Mouse (Mus musculus): ENCODE measurements around the gene Ebf3.

The Ebf3 gene

DNA sequence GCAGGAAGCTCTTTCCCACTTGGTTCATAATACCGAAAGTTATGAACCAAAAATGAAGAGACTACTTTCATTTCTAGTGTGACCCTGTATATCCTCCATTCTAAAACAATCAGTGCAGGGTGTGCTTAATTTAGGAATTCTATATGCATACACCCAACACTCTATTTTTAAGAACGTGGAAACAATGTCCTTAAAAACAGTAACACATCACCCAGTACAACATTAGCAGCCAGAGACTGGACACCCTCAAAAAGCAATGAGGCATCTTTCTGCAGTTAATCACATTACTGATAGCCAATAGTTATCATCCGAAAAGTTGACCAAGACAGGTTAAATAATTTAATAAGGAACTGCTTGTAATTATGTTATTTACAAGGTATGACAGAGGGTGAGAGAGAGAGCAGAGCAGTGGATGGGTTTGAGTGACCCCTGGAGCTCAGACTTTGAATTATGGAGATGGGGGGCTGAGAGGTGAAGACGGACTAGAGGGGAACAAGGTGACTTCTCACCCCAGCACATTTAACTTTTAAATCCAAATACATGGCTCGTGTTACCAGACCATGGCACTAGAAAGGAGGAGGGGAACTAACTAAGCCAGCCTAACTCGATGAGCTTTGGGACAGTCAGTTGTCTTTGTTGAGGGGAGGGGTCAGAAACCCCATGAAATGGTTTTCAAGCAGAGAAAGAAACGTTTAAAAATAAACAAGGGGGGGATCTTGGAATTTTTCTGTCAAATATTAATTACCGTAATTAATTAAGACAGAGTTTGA, 2.7 kb downstream of the Ebf3 start:
- peak; percentile 37 for DNase-seq

DNA sequence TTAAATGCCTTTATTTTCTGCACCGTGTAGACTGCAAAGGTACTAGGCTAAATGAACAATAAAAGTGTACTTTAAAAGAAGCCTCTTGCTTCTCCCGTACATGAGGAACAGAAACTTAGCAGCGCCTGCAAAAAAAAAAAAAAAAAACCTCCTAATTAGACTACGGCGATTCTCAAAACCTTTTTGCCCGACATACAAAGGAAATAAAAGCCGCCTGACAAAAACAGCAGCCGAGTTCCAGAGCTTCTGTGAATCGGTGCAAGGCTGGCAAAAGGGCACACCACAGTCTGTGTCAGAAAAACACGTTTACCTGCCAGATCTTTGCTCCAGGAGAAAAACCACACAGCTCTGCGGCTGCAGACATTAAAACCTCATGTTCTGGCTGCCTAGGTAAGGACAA, 3.4 kb downstream of the Ebf3 start:
- peak; percentile 53 for DNase-seq

DNA sequence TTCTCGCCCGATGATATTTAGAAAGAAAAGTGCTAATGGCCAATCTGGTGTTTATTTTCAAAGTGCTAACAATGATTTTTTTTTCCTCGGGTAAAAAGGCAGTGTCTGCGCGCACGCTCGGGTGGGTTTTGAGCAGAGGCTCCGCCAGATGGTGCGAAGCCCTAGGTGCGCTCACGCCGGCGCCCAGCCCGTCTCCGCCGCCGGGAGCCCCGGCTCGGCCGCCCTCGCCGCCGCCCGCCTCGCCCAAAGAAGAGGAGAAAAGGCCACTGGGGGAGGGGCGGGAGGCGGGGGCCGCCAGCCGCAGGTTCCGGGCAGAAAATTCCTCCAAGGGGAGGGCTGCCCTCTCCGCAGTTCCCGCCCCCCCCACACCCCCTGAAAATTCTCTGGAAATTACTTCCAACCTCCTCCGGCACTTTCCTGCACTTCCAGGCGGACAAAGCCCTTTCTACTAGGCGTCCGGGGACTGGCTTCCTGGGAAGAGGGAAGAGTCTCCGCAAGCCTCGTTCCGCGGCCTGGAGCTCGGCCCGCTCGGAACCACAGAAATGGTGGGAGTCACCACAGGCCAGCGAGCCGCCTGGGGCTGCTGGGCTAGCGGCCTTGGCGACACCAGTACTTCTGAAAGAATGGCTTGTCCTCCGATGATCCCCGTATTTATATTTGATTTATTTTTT, 4.0 kb downstream of the Ebf3 start:
- peak; percentile 80 for DNase-seq

DNA sequence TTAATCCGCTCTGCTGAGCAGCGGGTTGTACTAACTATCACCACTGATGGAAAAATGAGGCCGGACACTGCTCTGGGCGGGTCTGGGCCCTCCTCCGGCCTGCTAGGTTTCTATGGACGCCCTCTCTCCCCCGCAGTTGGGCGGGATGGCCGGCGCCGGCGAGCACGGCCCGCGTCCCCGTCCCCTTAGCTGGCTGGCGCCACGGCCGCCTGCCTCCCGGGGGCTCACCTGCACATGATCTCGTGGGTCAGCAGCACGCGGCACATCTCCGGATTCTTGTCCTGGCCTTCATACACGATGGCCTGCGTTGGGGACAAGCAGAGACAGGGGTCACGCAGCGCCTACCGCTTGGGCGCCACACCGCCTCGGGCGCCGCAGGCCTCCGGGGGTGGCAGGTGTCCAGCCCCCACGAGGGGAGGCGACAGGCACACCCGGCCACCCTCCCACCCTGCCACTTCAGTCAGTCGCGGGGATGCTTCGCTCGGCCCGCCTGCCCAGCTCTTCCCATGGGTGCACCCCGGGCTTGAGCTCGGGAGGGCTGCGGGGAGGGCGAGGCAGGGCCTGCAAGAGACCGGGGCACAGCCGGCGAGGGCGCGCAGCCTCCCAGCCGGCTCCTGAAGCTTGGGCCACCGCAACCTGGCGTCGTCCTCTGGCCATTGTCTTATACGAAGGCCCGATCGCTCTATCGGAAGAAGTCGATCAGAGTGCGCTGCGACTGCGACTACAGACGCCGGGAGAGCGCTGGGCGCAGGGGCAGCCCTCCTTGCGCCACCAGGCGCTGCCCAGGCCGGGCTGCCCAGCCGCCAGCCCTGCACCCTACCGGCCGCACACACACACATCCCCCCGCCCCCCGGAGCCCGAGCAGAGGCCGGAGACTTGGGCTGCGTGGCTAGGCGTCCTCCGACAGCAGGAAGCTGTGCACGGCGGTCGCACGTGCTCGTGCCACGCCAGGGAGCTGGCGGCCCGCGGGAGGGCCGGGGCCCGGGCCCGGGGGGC, 4.9 kb downstream of the Ebf3 start:
- peak; percentile 72 for DNase-seq

DNA sequence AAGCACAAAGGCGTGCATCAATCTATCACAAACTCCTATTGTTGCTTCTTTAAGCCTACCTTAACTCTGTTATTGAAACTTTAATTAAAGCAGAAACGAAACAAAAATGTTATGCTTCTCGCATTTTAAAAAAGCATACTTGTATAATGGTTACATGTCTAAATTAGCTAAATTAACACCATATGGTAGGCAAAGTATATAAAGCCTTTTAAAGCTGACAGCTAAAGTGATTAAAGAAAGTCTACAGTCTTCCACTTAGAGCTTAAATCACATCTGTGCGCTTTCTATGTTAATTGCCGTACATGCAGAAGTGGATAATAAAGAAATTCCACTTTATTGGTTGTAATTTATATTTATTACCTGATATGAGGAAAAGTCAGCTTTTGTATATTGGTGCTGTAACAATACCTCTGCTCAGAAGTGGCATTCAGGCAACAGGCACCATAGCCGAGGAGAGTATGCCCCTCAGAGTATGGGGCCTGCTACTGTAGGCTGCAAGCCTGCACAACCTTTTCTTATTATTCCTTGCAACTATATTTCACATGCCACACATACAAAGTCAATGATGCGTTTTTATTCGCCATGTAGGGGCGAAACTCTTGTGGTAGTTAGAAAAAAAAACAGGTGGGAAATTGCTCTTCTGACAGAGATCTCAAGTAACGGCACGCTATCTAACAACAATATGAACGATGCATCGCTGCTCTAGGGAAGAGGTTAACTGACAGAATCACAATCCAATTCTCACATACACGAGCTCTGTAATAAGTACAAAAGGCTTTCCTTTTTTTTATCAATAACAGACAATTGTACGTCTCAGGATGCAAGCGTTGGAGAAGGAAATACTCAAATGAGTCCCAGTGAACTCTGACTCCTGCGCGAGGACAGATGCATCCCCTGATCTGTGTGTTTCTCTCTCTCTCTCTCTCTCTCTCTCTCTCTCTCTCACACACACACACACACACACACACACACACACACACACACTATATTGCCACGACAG, 5.9 kb downstream of the Ebf3 start:
- DNase-seq = peak; percentile 71

DNA sequence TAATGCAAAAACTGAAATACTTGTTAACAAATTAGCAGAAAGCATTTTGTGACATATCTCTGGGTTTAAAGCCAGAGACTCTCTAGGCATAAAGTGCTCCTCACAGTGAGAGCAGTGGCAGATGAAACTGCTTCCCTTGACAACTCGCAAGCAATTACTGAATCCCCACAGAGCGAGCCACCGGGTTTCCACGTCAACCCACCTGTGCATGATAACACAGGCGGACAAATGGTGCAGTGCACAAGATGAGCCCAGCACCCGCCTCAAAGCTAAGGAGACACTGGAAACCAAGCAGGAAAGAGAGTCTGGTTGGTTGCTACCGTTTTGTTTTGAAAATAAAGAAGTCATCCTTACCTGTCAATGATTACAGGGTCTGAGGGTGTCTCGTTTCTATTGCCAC, 7.1 kb downstream of the Ebf3 start:
- DNase-seq = peak; percentile 29

DNA sequence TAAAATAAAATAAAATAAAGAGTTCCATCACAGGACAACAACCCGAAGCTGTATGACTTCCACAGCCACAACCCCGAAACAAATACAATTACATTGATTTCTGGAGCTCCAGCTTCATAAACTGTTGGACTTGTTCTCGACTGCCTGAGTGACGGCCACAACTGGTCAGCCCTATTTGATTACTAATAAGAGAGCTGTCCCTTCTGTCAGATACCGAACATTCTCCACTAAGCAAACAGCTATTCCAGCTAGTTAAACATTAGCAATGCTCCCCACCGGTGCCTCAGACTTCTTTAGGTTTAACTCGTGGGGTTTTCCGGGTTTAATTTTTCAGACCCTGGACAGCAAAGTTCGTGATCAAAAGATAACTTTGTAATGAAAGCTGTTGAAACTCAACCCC, 8.1 kb downstream of the Ebf3 start:
- peak; percentile 41 for DNase-seq

DNA sequence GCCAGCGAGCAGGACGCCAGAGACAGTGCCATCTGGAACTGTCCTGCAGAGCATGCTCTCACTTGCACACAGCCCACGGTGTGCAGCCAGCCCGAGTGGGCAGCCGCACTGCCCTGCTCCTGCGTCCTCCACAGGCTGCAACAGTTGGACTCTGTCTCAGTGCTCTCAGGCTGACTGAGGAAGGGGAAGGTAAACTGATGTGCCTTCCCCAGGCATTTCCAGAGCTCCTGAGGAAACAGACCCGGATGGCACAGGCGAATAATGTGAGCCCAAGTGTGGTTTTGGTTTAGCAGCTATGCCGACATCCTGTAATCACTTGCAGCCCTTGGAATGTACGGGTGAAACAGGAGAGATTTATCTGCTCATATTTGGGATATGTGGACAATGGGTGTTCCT, 10.5 kb downstream of the Ebf3 start:
- peak; percentile 73 for DNase-seq

DNA sequence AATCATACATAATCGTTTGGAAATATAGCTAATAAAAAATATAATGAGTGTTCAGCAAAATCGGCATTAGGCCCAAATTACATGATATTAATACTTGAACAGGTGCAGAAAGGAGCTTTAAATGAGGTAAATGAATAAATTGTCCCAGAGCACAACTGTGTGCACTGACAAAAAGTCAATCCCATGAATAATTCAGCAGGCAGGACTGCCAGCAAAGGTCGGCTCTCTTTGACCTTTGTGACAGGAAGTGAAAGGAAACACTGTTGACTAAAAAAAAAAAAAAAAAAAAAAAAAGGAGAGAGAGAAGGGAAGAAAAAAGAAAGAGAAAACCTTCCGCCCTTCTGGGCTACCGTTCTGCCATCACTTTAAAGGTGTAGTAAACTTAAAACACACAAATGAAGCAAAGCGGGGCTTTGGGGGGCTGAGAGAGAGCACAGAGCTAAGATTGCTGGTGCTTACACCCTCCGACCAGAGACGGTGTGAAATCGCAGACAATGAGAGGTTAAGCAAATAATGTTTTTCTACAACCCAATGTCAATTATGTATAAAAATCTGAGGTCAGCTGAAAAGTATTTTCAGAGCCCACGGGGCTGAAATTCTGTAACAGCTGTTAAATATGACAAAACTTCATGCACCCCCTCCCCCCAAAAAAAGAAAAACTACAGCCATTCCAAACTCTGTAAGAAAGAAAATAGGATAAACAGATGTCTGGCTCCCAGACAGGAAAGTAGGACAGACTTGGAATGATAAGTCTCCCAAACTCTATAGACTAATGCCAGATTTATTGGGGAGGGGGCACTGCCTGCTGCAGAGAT, 11.1 kb downstream of the Ebf3 start:
- peak; percentile 72 for DNase-seq

DNA sequence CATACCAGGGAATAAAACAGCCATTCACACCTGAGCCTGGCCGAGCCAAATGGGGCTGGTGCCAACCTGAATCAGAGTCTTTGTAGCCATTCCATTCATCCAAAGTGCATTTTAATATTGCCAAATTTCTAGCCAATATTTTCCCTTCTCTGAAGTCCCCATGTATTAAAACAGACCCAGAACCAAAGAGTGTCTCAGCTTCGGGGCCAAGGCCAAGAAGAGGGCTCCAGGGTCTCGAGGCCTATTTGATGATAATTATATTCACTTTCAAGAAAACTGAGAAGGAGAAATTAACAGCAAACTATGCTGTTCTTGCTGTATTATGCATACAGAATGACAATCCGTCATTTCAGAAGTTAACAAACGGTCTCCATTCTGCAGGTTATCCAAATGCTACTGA, 12.1 kb downstream of the Ebf3 start:
- no peak for DNase-seq

DNA sequence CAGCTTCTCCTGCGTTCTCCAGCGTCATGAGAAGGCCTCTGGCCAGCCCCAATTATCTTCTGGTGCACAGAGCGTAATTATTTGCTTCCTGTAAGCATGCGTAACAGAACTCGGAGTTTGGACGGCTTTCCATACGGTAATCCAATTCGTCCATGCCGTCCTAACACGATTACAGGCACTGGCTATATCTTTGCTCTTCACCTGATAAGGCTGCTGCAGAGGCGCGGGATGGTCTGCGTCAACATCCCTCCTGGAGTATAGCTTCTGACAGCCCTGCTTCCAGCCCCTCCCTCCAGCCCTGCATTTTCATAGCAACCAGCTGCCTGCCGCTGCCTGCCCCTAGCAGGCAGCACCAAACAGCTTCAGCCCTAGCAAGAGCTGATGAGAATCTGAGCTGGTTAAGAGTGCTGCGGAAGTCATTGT, 12.9 kb downstream of the Ebf3 start:
- DNase-seq = peak; percentile 76

DNA sequence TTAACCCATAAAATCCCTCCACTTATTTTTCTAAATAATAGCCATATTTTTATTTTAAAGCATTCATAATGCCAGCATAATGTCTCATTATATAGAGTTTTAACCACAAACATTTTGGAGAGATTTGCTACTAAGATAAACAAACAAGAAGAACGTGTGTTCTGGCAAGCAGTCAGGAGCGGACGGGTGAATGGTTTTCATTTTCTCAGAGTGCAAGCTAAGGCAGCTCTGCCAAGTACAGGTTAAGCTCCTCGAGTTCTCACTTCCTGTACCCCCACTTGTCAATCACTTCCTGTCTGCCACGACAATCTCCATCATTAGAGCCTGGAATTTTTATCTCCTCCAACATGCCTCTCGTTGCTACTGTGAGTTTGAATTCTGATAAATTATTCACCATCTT, 13.4 kb downstream of the Ebf3 start:
- DNase-seq = no peak

DNA sequence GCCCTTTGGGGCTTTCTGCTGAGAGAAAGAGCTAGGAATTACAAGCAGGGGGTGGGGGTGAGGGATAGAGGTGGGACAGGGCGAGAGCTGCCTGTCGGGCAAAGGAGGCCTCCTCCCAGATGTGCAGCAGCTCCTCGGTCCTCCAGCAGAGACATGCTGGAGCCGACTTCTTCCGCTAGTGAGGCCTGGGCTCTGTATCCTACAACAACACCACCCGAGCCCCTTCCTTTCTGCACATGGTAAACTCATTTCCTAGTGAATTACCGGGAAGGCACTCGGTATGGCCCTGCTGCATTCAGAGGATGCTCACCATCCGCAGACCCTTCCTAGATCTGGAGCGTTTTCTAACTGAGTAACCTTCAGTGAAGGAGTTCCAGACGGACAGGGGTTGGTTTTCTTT, 14.1 kb downstream of the Ebf3 start:
- DNase-seq = peak; percentile 60

DNA sequence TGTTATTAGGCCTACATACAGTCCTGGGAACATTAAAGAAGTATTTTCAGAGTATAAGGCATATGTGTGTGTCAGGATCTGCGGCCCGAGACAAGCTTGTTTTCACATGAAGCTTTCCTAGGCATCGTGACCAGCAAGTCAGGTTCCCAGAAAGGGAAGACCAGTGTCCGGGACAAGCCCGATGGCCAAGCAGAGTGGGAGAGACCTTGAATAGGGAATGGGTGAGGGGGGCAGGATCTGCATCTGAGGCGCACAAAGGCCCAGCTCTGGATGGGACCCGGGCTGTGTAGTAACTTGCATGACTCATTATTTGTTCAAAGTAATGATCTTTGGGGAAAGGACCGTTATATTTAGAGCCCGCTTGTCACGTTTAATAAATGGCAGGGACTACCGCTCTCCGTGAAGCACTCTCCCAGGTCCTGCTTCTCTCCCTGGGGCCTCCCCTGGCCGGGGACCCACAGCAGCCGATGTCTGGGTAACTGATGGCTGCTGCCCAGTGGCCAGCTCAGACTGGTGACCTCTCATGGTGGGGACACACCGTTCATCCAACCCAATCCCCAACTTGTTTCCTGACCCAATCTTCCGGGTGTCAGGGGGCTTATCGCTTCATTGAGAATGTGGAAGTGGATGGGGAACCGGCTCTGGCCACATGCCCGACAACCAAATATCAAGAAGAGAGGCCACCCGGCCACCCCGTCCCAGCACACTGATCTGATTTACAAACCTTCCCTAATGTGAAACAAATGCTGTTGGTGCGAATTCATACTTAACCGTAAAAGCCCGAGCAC, 16.5 kb downstream of the Ebf3 start:
- peak; percentile 56 for DNase-seq

DNA sequence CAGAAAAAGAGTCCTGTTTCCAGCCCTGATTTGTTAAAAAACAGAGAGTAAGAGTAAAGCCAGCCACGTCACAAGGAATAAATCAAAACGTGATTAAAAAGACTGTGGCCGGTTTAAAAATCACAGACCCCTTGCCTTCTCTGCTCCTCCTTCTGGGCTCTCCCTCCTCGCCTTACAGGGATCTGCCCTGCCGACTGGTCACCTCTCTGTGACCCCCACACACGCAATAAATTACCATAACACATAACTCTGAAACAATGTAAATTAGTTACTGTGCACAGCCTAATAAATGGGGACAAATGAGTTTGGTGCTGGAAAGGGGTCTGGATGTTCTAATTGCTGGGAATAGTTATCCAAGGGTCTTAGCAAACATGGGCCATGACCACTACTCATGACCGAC, 17.1 kb downstream of the Ebf3 start:
- DNase-seq = peak; percentile 34

DNA sequence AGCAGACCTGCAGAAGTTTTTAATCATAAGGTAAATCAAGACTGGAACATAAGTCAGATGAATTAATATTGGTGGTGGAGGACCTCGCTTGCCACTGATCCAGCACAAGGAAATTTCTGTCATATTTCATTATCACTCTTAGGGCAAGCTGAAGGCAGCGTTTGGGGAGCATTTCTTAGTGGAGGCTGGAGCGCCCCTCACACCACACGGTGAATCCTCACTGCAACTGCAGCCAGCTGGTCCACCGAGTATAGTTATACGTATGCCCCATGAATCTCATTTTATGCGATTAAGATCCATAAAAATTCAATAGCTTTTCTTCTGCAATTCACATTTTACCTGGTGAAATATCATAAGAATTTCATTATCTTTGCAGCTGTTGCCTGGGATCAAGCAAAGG, 18.6 kb downstream of the Ebf3 start:
- peak; percentile 21 for DNase-seq

DNA sequence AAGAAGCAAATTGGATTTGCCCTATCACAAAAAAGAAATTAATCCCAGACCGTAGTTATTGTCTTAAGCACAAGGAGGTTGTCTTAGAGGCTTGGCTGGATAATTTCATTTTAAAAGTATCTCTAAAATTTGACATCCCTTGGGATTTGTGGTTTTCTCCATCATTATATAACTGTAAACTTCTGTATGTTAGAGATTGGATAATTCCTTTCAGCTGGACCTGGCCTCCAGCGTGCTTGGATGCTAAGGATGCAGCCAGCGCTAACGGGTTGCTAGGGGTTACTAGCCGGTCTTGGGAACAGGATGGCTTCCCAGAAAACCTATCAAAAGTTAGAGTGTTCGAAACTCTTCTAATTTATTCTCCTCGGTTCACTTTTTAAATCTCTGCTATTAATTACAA, 19.8 kb downstream of the Ebf3 start:
- DNase-seq = peak; percentile 58

DNA sequence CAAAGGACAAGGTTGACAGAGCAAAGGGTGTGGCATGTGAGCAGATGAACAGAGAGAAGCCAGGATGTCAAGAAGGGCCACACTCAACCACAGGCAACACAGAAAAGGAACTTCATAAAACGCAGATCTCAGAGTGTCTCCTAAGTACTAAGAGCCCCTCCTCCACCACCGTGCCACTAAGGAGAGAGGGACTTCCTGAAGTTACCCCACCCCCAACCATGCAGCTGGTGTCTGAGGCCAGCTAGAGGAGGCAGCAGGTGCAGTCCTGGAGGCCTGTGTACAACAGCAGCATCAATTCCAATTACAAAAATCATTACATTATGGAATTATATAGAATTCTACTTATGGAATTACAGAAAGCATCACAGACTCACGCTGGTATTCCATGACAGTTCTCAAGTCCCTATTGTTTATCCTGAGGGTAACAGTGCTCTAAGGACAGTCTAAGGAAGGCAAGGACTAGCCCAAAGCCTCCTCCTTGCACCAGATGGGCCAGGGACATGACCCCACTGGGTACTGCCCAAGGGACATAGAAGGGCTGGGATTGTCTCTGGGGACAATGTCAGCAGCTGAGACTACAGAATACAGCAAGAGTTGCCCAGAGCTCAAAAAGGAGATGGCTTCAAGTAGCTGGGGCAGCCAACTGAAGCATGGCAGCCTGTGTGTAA, 24.8 kb downstream of the Ebf3 start:
- no peak for DNase-seq

DNA sequence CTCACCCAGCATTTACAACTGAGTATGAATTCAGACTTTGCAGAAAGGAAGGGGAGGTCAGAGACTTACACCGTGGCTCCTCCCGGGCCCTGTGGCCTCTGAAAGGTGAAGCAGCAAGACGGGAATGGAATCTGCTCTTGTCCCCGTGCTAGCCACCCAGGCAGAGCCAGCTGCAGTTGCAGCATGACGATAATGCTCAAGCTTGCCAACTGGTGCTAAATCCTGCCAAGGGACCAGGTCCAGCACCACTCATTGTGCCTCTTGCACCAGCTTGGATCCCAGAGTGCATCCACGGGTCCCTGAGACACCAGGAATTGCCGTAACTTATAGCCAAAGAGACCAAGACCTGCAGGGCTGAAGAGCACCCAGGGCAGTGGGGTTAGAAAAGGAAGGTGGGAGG, 36.1 kb downstream of the Ebf3 start:
- no peak for DNase-seq

DNA sequence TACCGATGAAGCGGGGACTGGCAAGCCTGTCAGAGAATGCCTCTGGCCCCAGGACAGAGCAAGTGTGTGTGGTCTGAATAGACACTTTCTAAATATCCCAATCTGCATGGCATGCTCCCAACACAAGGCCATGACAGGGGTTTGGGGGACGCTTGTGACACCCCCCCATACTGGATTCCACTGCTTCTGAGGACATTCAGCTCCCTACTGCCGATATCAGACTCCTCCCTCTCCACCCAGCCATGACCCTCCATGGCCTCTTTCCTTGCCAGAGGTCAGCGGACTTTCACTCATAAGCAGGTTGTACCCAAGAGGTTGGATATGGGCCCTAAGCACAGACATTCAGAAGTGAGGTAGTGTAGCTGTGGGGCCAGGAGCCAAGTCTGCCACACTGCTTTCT, 36.5 kb downstream of the Ebf3 start:
- no peak for DNase-seq

All from embryo, embryonic 11 days (tissue).